Mouse (Mus musculus): ENCODE results near the gene Mnd1. TPM values are rescaled to one million over a fixed set of nuclear protein-coding genes. Genes with fewer than 3 reads are reported as not detected.

The Mnd1 gene
- total RNA-seq, 1 experiment from 2014 or later = 5.8 TPM

GRCm38 (mm10) chr3:84168943-84169342, 13.4 kb upstream of the Mnd1 start:
- no peak for ATAC-seq (replicated peaks; ENCODE audit: insufficient number of reproducible peaks, low FRiP score, low TSS enrichment, poor library complexity, severe bottlenecking)

DNA sequence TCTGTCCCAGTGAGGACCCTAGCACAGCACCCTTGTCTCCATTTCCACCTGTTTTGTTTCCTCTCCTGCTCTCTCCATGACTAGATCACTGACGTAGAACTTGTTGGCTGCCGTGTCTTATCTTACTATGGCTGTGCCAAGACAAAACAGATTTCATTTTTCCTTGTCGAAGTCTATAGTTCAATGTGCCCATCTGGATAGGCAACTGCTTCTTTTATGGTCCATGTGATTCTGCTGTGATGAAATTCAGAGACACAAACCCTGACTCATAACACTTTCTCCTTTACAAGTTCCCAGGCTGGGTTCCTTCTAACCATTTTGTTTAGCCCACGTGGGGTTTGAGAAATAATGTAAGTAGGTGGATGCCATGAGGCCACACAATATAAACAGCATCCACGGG, 10.5 kb upstream of the Mnd1 start:
- ATAC-seq (replicated peaks; ENCODE audit: insufficient number of reproducible peaks, low FRiP score, low TSS enrichment, poor library complexity, severe bottlenecking) = no peak

DNA sequence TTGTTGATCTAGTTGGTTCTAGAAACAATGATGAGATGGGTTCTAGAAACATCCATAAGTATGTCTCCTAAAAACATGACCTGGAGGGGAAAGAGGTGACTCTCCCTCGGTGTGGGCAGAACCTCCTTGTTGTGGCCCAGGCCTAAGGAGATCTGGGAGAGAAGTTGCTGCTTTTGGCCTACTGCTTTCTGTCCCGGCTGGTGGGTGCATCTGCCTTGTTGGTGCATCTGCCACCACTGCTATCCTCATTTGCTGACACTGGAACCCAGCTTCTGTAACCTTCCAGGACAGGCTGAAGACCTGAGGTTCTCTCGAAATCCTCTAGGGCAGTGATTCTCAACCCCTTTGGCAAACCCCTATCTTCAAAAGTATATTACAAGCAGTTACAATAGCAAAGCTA, 9.8 kb upstream of the Mnd1 start:
- ATAC-seq (replicated peaks; ENCODE audit: insufficient number of reproducible peaks, low FRiP score, low TSS enrichment, poor library complexity, severe bottlenecking) = no peak

- no peak for ATAC-seq (replicated peaks; ENCODE audit: insufficient number of reproducible peaks, low FRiP score, low TSS enrichment, poor library complexity, severe bottlenecking)
Measured at GRCm38 (mm10) chr3:84157559-84158350, 2.2 kb upstream of the Mnd1 start.

DNA sequence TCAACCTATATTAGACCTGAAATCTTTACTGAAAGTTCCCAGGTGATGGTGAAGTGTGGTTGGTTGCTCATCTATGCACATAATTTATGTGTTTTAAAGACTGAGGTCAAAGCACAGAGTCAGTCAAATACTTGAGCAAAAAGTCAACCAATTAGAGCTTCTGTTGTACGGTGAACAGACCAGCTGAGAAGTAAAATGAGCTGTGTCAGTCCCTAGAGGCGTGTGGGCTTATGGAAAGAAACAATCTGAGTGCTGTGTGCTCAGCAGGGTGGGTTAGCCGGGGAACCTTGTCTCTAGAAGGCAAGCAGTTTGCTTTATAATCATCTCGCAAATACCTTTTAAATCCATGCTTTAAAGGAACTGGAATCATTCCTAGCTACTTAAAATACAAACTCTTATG, 1.4 kb upstream of the Mnd1 start:
- no peak for ATAC-seq (replicated peaks; ENCODE audit: insufficient number of reproducible peaks, low FRiP score, low TSS enrichment, poor library complexity, severe bottlenecking)

- ATAC-seq (replicated peaks; ENCODE audit: insufficient number of reproducible peaks, low FRiP score, low TSS enrichment, poor library complexity, severe bottlenecking) = no peak
Measured at GRCm38 (mm10) chr3:84156105-84156504, 519 bp upstream of the Mnd1 start.

GRCm38 (mm10) chr3:84155146-84155545, 440 bp downstream of the Mnd1 start:
- no peak for ATAC-seq (replicated peaks; ENCODE audit: insufficient number of reproducible peaks, low FRiP score, low TSS enrichment, poor library complexity, severe bottlenecking)

- no peak for ATAC-seq (replicated peaks; ENCODE audit: insufficient number of reproducible peaks, low FRiP score, low TSS enrichment, poor library complexity, severe bottlenecking)
Measured at GRCm38 (mm10) chr3:84154721-84155141, 855 bp downstream of the Mnd1 start.

DNA sequence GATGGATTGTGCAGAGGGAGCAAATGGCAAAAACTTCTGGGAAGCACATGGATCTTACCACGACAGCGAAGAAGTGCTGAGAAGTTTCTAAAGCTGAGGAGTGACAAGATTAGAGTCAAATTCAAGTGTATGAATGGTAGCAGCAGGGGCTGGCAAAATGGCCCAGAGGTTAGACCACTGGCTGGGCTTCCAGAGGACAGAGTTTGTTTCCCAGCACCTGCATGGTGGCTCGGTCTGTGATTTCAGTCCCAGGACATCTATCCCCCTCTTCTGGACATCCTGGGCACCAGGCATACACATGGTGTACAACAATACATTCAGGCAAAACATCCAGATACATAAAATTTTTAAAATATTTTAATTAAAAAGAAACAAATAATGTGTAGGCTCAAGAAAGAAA, 5.8 kb downstream of the Mnd1 start:
- ATAC-seq (replicated peaks; ENCODE audit: insufficient number of reproducible peaks, low FRiP score, low TSS enrichment, poor library complexity, severe bottlenecking) = no peak

GRCm38 (mm10) chr3:84140947-84141346, 14.6 kb downstream of the Mnd1 start:
- no peak for ATAC-seq (replicated peaks; ENCODE audit: insufficient number of reproducible peaks, low FRiP score, low TSS enrichment, poor library complexity, severe bottlenecking)

DNA sequence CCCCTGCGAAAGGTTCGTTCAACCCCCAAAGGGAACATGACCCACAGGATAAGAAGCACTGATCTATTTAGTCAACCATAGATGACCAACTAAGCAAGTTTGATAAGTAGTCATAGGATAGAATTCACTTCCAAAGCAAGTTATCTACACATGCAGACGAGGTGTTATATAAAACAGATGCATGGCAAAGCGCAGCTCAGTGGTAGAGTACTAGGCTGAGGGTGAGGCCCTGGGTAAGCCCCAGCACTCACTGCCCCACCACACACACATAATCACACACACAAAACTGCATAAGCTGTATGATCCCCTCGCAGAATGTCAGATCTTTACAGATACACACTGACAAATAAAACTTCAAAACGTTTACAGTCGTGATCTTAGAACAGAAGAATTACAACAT, 19.1 kb downstream of the Mnd1 start:
- ATAC-seq (replicated peaks; ENCODE audit: insufficient number of reproducible peaks, low FRiP score, low TSS enrichment, poor library complexity, severe bottlenecking) = no peak

- ATAC-seq (replicated peaks; ENCODE audit: insufficient number of reproducible peaks, low FRiP score, low TSS enrichment, poor library complexity, severe bottlenecking) = no peak
Measured at GRCm38 (mm10) chr3:84135933-84136332, 19.7 kb downstream of the Mnd1 start.

DNA sequence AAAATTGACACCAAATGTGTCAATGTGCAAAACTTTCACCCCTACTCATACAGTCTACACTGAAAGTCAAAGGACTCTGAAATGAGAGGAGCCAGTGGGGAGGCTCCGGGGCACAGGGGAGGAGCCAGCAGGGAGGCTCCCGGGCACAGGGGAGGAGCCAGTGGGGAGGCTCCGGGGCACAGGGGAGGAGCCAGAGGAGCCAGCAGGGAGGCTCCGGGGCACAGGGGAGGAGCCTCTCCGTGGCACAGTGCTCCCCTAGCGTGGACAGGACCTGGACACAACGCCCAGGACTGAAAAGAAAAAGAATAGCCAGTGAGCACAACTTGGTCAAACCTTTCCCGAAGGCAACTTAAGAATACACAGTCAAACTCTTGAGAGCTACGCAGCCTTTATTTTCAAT, 20.2 kb downstream of the Mnd1 start:
- ATAC-seq (replicated peaks; ENCODE audit: insufficient number of reproducible peaks, low FRiP score, low TSS enrichment, poor library complexity, severe bottlenecking) = peak; percentile 78

DNA sequence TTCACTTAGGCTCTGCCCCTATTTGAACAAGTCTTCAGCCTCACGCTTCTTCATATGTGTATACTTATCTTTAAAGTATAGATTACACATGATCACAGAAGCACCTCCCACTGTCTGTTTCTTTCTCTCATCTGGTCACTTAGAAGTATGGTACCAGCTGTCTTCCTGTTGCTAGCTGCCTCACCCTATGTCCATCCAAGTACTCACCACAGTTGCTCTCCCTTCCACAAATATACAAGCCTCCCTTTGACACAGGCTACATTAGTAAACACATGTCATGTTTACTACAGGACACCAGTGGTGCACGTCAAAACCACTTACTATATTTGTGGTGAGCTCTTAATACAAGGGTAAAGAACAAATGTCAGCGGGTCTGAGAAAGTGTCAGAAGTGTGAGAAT, 24.2 kb downstream of the Mnd1 start:
- ATAC-seq (replicated peaks; ENCODE audit: insufficient number of reproducible peaks, low FRiP score, low TSS enrichment, poor library complexity, severe bottlenecking) = no peak

DNA sequence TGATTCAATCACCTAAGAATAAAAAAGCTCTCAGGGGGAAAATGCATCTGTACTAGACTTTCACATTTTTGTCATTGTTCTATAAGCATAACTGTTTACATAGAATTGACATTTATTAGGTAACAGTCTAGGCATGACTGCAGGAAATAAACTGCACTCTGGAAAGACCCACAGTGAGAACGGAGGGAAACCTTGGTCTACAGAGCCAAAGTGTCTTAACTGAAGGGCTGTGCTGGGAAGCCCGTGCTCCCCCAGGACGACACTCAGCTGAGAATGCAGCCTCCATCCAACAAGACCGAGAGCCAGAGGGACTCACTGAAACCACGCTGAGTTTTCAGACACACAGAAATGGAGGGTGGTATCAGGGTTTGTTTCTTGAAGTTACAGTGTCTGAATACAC, 24.8 kb downstream of the Mnd1 start:
- no peak for ATAC-seq (replicated peaks; ENCODE audit: insufficient number of reproducible peaks, low FRiP score, low TSS enrichment, poor library complexity, severe bottlenecking)

DNA sequence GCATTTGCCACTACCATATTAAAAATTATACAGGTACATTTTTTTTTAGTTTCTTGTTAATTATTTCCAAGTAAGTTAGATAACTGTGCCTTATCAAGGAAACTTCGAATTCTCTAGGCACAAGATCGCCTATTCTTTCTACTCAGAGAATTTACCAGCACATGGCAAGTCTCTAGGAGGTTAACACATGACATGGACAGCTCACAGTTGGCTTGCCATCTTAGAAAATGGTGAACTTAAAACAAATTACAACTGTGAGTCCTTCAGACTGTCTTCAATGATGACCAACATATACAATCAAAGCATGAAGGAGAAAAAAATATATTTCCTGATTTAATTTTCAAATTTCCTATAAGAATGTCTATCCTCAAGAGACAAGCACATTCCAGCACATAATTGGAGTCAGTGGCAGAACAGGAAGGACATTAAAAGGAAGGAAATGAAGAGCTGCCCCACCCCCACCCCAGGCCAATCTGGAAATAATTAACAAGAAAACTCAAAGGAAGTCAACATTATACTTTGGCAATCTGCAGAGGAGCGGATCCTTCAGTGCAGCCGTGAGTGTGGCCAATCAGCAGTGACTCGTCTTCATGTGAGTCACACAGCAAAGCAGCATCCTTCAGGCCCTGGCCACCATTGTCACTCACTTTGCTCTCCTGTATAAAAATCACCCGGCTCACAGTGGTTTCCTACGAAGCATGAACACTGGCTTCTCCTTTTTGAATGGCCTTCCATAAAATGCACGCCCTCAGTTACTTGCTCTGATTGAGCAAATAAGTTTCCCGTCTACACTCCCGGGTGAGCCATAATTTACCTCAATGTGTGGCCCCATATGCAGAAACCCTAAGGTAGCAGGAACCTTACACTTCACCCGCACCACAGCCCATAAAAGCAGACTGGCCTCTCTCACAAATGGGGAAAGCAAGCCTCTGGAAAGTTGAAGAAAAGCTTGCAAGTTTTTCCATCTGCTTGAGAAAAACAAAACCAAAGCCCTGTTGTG, 26.4 kb downstream of the Mnd1 start:
- peak; percentile 36; the same call in 1 of the 2 replicates for ATAC-seq (replicated peaks; ENCODE audit: insufficient number of reproducible peaks, low FRiP score, low TSS enrichment, poor library complexity, severe bottlenecking)

DNA sequence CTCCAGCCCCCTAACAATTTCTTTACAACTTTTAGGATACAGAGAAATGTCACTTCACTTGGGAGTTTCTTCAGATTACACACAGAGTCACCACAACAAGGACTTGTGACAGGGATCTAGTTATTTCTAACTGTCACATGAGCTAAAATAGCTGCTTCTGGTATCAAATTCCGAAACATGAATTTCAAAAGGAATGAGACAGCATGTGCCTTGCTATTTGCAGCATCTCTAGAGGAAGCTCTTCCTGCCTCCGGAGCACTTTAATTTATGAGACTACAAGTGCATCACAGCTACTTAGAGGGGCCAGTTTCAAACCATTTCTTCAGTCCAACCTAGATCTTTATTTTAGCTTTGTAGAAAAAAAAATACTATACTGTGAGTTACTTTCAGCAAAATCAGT, 28.2 kb downstream of the Mnd1 start:
- no peak for ATAC-seq (replicated peaks; ENCODE audit: insufficient number of reproducible peaks, low FRiP score, low TSS enrichment, poor library complexity, severe bottlenecking)

DNA sequence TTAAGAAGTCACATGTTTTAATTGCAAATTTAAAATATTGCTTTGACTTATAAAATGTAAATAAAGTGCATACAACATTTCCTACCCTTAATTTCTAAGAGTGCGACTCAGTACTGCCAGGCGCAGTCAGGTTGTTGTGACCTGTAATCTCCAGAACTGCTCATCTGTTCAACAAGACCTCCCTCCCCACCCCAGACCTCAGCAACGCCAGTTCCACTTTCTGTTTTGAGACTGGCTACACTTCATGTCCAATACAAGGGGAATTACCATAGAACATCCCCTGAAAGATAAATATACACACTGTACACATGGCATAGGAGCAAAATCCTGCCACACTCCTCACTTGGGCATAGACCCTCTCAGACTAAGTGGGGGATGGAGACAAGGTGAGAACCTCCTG, 28.9 kb downstream of the Mnd1 start:
- no peak for ATAC-seq (replicated peaks; ENCODE audit: insufficient number of reproducible peaks, low FRiP score, low TSS enrichment, poor library complexity, severe bottlenecking)

GRCm38 (mm10) chr3:84125704-84126289, 29.8 kb downstream of the Mnd1 start:
- peak; percentile 77 for ATAC-seq (replicated peaks; ENCODE audit: insufficient number of reproducible peaks, low FRiP score, low TSS enrichment, poor library complexity, severe bottlenecking)
